Mouse (Mus musculus): ENCODE data around the gene Cdc42bpb. TPM values are rescaled to one million over a fixed set of nuclear protein-coding genes. Genes with fewer than 3 reads are reported as not detected.

Cdc42bpb gene
- polyA plus RNA-seq, 1 experiment from 2014 or later: 39.9 TPM

DNA sequence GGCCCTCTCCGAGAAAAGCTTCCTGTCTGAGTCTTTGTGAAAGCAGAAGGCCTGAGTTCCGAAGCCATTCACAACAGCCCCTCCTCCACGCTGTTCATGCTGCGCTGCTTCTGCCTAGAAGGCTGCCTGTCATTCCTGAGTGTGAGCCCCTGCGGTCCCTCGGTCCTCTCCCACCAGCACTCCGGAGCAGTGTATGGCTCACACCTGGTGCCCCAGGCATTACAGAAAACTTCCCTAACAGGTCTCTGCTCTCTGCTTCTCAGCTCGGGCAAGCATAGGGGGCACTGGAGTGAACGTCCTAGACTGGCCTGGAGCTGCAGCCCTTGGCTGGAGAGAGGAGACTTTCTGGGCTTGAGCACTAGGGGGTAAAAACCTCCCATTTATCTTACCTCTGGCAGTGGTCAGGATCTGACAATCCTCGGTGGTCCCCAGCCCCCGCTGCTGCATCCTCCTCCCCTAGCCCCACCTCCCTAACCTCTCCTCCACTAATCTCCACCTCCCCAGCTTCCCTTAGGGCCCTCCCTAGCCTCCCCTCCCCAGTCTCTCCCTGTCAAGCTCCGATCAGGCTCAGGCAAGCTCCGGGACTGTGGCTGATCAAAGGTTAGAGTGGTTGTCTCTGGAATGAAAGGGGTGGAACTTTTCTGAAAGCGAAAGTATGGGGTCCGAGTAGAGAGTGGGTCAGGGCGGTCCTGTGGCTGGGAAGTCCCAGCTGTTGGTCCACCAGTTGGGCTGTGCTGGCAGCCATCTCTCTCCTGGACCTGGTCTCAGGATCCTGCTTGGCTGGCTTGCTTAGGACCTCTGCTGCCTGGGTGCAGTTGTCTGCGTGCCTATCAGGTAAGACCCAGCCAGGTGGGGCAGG, 39.6 kb upstream of the Cdc42bpb start, which contains the start of gene Exoc3l4:
Gene Exoc3l4 (plus strand): TSS at position 97 of the 859 bp plus-strand sequence.
- peak; percentile 32; the same call in 1 of the 2 replicates for ATAC-seq
- Histone ChIP-seq H3K36me3 (ENCODE audit: control insufficient read depth, insufficient read depth) (no peaks in the 10 kb centered on the region), H3K9ac (replicated peaks; ENCODE audit: low read depth, low read length) (no peak within 1 kb of the TSS), H3K9me3 (ENCODE audit: control insufficient read depth, low read length) (no peaks in the 10 kb centered on the region), H3K4me3 (replicated peaks; ENCODE audit: low read length) (0 out of 2 replicates have a peak within 1 kb of the TSS, but pooled peaks have one; percentile 6), H3K4me1 (replicated peaks; ENCODE audit: control insufficient read depth, insufficient read depth, low read length) (peaks cover 19% of the 10 kb centered on the region), H3K27me3 (replicated peaks; ENCODE audit: control insufficient read depth, insufficient read depth, low read length) (peaks cover 9% of the 10 kb centered on the region), H3K4me2 (ENCODE audit: low read length) (peak within 1 kb of the TSS; percentile 21), H3K27ac (ENCODE audit: low read length) (no peak within 1 kb of the TSS)
- WGBS: 5% methylated on average over 17 of the region's 17 CpGs

DNA sequence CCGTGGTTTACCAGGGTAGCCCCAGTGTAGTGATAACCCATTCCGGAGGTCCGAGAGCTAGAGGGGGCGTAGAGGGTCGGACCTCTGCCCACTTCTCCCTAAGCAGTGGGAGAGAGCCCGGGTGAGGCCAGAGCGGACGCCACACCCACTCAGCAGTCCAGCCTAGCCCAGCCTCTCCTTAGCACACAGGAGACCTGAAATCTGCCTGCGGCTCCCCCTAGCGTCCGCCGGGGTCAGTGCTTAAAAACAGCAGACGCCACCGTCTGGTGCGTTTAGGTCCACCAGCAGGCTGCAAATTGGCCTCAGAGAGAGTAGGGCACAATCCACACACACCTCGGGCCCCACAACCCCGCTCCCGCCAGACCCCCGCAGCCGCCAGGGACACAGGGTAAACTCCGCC, 35.8 kb upstream of the Cdc42bpb start:
- H3K9ac ChIP-seq (replicated peaks; ENCODE audit: low read depth, low read length): peak overlapping the region; percentile 51
- H3K4me2 ChIP-seq (ENCODE audit: low read length): peak overlapping the region; percentile 55
- no peaks in the 10 kb centered on the region for H3K27me3 ChIP-seq (replicated peaks; ENCODE audit: control insufficient read depth, insufficient read depth, low read length)
- under 1% methylated on average over 21 of the region's 21 CpGs for WGBS
- peaks cover 28% of the 10 kb centered on the region for H3K4me1 ChIP-seq (replicated peaks; ENCODE audit: control insufficient read depth, insufficient read depth, low read length)
- no peak overlapping the region for H3K27ac ChIP-seq (ENCODE audit: low read length)
- H3K9me3 ChIP-seq (ENCODE audit: control insufficient read depth, low read length): no peaks in the 10 kb centered on the region
- H3K4me3 ChIP-seq (replicated peaks; ENCODE audit: low read length): peak overlapping the region; percentile 39
- ATAC-seq: peak; percentile 80
- H3K36me3 ChIP-seq (ENCODE audit: control insufficient read depth, insufficient read depth): no peaks in the 10 kb centered on the region

DNA sequence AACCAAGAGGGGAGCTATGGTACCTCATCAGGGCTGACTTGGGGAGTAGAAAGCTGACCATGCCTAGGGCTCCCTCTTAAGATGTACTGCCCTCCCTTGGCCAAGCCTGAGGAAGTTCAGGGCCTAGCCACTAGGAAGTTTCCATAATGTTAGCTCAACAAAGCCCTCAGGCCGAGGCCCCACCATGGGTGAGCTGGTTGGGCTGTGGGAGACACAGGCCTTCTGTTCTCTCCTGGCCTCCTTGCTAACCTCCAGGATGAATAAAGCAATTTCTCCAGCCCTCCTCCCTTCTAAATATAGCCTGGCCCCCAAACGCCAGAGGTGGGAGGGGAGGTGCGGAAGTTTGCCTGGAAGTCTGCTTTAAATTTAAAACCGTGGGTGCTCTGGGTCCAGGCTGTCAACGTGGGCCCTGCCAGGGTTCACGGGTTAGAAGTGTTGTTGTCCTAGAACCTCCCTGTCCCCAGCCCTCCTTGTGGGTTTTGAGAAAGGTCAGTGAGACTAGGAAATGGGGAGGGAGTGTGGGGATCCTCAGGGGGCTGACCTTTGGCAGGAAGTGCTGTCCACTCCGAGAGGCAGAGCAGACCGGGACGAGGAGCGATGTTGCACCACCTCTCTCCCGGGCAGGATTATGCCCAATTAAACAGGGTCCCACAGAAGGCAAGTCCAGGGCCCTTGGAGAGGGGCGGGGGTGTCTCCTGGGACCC, 35.2 kb upstream of the Cdc42bpb start:
- peak overlapping the region; percentile 51 for H3K9ac ChIP-seq (replicated peaks; ENCODE audit: low read depth, low read length)
- no peak for ATAC-seq
- H3K27ac ChIP-seq (ENCODE audit: low read length): no peak overlapping the region
- 25% methylated on average over 12 of the region's 12 CpGs for WGBS
- H3K4me3 ChIP-seq (replicated peaks; ENCODE audit: low read length): peak overlapping the region; percentile 39
- H3K27me3 ChIP-seq (replicated peaks; ENCODE audit: control insufficient read depth, insufficient read depth, low read length): no peaks in the 10 kb centered on the region
- H3K4me2 ChIP-seq (ENCODE audit: low read length): peak overlapping the region; percentile 55
- peaks cover 28% of the 10 kb centered on the region for H3K4me1 ChIP-seq (replicated peaks; ENCODE audit: control insufficient read depth, insufficient read depth, low read length)
- H3K9me3 ChIP-seq (ENCODE audit: control insufficient read depth, low read length): no peaks in the 10 kb centered on the region
- no peaks in the 10 kb centered on the region for H3K36me3 ChIP-seq (ENCODE audit: control insufficient read depth, insufficient read depth)

DNA sequence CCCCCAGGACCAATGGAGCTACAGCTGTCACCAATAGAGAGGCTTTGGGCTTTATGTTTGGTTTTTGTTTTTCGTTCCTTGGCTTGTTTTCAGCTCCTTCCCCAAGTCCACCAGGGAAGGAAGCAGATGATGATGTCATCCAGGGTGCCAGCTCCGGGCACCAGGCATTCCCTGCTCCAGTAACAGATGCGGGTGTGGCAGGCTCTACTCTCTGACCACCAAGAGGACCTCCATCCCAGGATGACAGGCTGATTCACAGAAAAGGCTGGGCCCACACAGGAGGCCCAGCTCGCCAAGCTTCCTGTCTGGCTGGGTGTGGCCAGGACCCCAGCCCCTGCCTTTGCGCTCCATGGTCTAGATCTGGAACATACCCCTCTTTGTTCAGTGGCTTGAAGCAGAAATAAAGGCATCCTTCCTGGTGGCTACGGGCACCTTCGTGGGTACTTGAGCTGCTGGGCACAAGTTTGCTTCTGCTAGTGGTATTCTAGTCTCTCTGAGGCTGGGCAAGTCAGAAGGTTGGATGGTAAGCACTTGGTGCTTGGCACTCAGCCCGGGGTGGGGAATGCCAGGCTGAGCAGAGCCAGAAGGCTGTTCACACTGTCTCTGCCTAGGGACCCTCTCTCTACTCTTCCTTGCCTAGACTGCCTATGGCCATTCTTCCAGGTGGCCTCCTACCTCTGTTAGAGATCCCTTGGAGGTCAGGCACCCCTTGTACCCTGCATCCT, 34.3 kb upstream of the Cdc42bpb start:
- H3K4me2 ChIP-seq (ENCODE audit: low read length): no peak overlapping the region
- H3K9ac ChIP-seq (replicated peaks; ENCODE audit: low read depth, low read length): no peak overlapping the region
- no peak for ATAC-seq
- peaks cover 22% of the 10 kb centered on the region for H3K4me1 ChIP-seq (replicated peaks; ENCODE audit: control insufficient read depth, insufficient read depth, low read length)
- H3K27me3 ChIP-seq (replicated peaks; ENCODE audit: control insufficient read depth, insufficient read depth, low read length): no peaks in the 10 kb centered on the region
- no peaks in the 10 kb centered on the region for H3K9me3 ChIP-seq (ENCODE audit: control insufficient read depth, low read length)
- no peak overlapping the region for H3K4me3 ChIP-seq (replicated peaks; ENCODE audit: low read length)
- no peaks in the 10 kb centered on the region for H3K36me3 ChIP-seq (ENCODE audit: control insufficient read depth, insufficient read depth)
- 72% methylated on average over 8 of the region's 8 CpGs for WGBS
- no peak overlapping the region for H3K27ac ChIP-seq (ENCODE audit: low read length)

DNA sequence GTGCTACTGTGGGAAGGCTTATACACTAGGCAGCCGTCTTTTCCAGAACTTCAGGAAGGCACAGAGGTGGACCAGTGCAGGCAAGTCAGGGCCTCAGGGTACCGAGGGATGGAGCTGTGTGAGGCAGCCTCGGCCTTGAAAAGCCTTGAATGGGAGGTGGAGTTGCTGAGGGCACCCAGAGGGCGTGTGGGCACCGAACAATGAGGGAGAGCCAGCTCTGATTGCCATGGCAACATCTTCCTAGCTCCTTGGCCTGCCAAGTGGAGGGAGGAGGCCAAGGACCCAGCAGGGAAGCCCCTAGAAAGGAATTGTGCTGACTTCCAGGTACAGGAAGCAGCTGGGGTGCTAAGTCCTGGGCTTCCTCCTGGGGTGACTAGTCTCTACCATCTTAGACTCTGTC, 32.1 kb upstream of the Cdc42bpb start:
- peak; percentile 61 for ATAC-seq
- Histone ChIP-seq H3K9me3 (ENCODE audit: control insufficient read depth, low read length) (no peaks in the 10 kb centered on the region), H3K4me1 (replicated peaks; ENCODE audit: control insufficient read depth, insufficient read depth, low read length) (peaks cover 18% of the 10 kb centered on the region), H3K4me3 (replicated peaks; ENCODE audit: low read length) (no peak overlapping the region), H3K9ac (replicated peaks; ENCODE audit: low read depth, low read length) (no peak overlapping the region), H3K27ac (ENCODE audit: low read length) (no peak overlapping the region), H3K27me3 (replicated peaks; ENCODE audit: control insufficient read depth, insufficient read depth, low read length) (peaks cover 5% of the 10 kb centered on the region; the same call in 1 of the 2 replicates), H3K4me2 (ENCODE audit: low read length) (no peak overlapping the region), H3K36me3 (ENCODE audit: control insufficient read depth, insufficient read depth) (no peaks in the 10 kb centered on the region)
- WGBS: 8% methylated on average over 5 of the region's 5 CpGs

- Histone ChIP-seq H3K27ac (ENCODE audit: low read length) (no peak within 1 kb of the TSS), H3K4me3 (replicated peaks; ENCODE audit: low read length) (no peak within 1 kb of the TSS), H3K4me1 (replicated peaks; ENCODE audit: control insufficient read depth, insufficient read depth, low read length) (peaks cover 10% of the 10 kb centered on the region), H3K36me3 (ENCODE audit: control insufficient read depth, insufficient read depth) (no peaks in the 10 kb centered on the region), H3K9ac (replicated peaks; ENCODE audit: low read depth, low read length) (no peak within 1 kb of the TSS), H3K4me2 (ENCODE audit: low read length) (peak within 1 kb of the TSS; percentile 14; the same call in 1 of the 2 replicates), H3K9me3 (ENCODE audit: control insufficient read depth, low read length) (no peaks in the 10 kb centered on the region), H3K27me3 (replicated peaks; ENCODE audit: control insufficient read depth, insufficient read depth, low read length) (peaks cover 5% of the 10 kb centered on the region; the same call in 1 of the 2 replicates)
- no peak for ATAC-seq
- 1% methylated on average over 23 of the region's 24 CpGs for WGBS
These were observed 29.1 kb upstream of the Cdc42bpb start, which contains the start of gene Lbhd2 for GRCm38 (mm10) chr12:111406622-111407021. TSS of gene Lbhd2 (plus strand) at chr12:111406809.

DNA sequence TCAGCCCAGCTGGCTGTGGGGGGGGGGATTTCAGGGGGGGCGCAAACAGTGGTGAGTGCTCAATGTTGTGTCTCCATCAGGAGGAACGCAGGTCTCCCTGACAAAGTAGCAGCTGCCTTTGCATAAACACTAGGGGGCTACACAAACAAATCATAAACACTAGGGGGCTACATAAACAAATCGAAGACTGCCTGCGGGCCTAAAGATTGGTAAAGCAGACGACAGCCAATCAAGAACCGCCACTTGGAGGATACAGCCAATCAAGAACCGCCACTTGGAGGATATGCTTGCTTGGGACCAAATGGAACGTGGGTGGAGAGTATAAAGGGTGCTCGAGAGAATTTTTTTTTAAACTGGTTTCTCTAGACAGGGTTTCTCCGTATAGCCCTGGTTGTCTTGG, 27.4 kb upstream of the Cdc42bpb start:
- Histone ChIP-seq H3K27ac (ENCODE audit: low read length) (no peak overlapping the region), H3K36me3 (ENCODE audit: control insufficient read depth, insufficient read depth) (no peaks in the 10 kb centered on the region), H3K27me3 (replicated peaks; ENCODE audit: control insufficient read depth, insufficient read depth, low read length) (peaks cover 5% of the 10 kb centered on the region; the same call in 1 of the 2 replicates), H3K9ac (replicated peaks; ENCODE audit: low read depth, low read length) (no peak overlapping the region), H3K4me1 (replicated peaks; ENCODE audit: control insufficient read depth, insufficient read depth, low read length) (peaks cover 8% of the 10 kb centered on the region), H3K4me3 (replicated peaks; ENCODE audit: low read length) (no peak overlapping the region), H3K4me2 (ENCODE audit: low read length) (no peak overlapping the region), H3K9me3 (ENCODE audit: control insufficient read depth, low read length) (no peaks in the 10 kb centered on the region)
- no peak for ATAC-seq
- WGBS: 68% methylated on average over 10 of the region's 10 CpGs

DNA sequence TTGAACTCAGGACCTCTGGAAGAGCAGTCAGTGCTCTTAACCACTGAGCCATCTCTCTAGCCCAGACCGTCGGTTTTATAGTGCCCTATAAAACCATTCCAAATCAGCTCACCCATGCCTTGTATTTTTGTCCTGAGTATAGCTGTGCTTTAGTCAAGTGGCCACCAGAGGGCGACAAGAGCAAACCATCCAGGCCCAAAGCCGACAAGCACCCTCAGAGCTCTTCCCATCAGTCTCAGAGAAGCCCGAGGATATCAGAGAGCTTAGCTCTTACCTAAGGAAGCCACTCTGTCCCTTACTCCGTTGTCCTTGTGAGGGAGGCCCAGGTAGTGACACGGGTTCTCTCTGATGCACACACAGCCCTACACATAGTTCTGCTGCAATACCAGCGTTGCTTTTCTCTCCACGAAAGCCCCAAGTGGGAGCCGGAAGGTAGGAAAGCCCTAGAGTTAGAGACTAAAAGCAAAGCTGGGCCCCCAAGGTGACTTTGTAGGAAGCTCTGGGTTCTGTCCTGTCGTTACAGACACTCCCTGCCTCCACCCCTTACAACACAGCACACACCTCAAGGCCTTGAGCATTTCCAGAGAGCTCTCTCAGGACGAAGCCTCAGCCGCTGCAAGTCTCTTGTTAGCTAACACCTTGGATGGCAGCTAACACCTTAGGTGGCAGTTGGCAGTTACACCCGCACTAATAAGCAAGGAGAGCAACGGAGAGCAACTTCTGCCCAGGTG, 24.1 kb upstream of the Cdc42bpb start:
- WGBS: 22% methylated on average over 15 of the region's 15 CpGs

More for the DNA sequence above, 24.1 kb upstream of the Cdc42bpb start:
- no peaks in the 10 kb centered on the region for H3K4me1 ChIP-seq (replicated peaks; ENCODE audit: control insufficient read depth, insufficient read depth, low read length)
- H3K4me3 ChIP-seq (replicated peaks; ENCODE audit: low read length): no peak overlapping the region
- peaks cover 5% of the 10 kb centered on the region; the same call in 1 of the 2 replicates for H3K27me3 ChIP-seq (replicated peaks; ENCODE audit: control insufficient read depth, insufficient read depth, low read length)
- H3K27ac ChIP-seq (ENCODE audit: low read length): no peak overlapping the region
- no peaks in the 10 kb centered on the region for H3K9me3 ChIP-seq (ENCODE audit: control insufficient read depth, low read length)
- no peaks in the 10 kb centered on the region for H3K36me3 ChIP-seq (ENCODE audit: control insufficient read depth, insufficient read depth)
- ATAC-seq: peak; percentile 62; the same call in 1 of the 2 replicates
- no peak overlapping the region for H3K4me2 ChIP-seq (ENCODE audit: low read length)
- H3K9ac ChIP-seq (replicated peaks; ENCODE audit: low read depth, low read length): no peak overlapping the region

Data from forebrain, embryonic 16.5 days (tissue).